16 mouse cellular contexts compared by ENCODE assay signal in the genomic region with DNA sequence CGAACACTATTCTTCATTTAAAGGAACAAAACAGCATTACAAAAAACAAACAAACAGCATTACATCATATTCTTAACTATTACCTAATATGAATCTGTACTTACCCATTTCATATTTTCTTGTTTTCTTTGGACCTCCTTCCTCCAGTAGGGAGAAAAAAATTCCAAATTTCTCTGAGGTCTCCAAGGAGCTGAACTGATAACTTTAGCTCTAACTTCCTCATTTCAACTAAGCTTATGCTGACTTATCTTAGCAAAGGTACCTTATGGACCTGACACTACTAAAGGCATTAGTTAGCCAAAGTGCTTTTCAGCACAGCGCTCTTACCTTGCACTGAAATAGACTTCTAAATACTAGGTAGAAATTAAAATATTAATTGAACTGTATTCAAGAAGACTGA. TPM values are rescaled to one million over a fixed set of nuclear protein-coding genes. Genes with fewer than 3 reads are reported as not detected.
A peak's percentile ranks its signal among the peaks of the same experiment; 100 is the strongest.
DNase-seq lines count a peak whose midpoint lies in the region; ATAC-seq and TF ChIP-seq lines count a peak whose summit lies in the region.
"Had no signal": no experiment of that assay in that cellular context is flagged by ENCODE, and none has a peak within 500 bp of the region (broad histone marks: within the 10 kb centered on the region; RNA-seq: fewer than 3 reads in every experiment).

No protein-coding gene starts in this region.

- no peak for TF ChIP-seq EP300 in lung, postnatal 0 days (IDR thresholded peaks at IDR 0.05)

- H3K4me1 ChIP-seq in heart, embryonic 16.5 days (ENCODE audit: control insufficient read depth, insufficient read depth, low read length): peaks cover 8% of the 10 kb centered on the region
- no peaks in the 10 kb centered on the region for H3K4me1 ChIP-seq in lung, postnatal 0 days (ENCODE audit: insufficient read depth, low read depth, low read length)
- peaks cover 25% of the 10 kb centered on the region for H3K4me1 ChIP-seq in liver, embryonic 12.5 days
- H3K4me1 ChIP-seq in stomach, embryonic 14.5 days (ENCODE audit: control insufficient read depth, insufficient read depth, low read length): no peaks in the 10 kb centered on the region

- H3K9me3 ChIP-seq in heart, embryonic 16.5 days (replicated peaks; ENCODE audit: control insufficient read depth, low read length): no peaks in the 10 kb centered on the region
- H3K9me3 ChIP-seq in lung, postnatal 0 days (ENCODE audit: low read length): no peaks in the 10 kb centered on the region
- H3K9me3 ChIP-seq in liver, embryonic 12.5 days (replicated peaks): no peaks in the 10 kb centered on the region
- H3K9me3 ChIP-seq in stomach, embryonic 14.5 days (ENCODE audit: control insufficient read depth, low read depth, low read length): no peaks in the 10 kb centered on the region
- H3K9me3 ChIP-seq: hindbrain, embryonic 13.5 days; neural tube, embryonic 13.5 days; stomach, embryonic 15.5 days had no signal

- H3K27ac ChIP-seq in heart, embryonic 16.5 days (ENCODE audit: low read length): no peak overlapping the region
- H3K27ac ChIP-seq in lung, postnatal 0 days (ENCODE audit: low read length): no peak overlapping the region
- H3K27ac ChIP-seq in liver, embryonic 12.5 days: no peak overlapping the region
- H3K27ac ChIP-seq in stomach, embryonic 14.5 days (ENCODE audit: low read length): no peak overlapping the region
- H3K27ac ChIP-seq: hindbrain, embryonic 13.5 days; neural tube, embryonic 13.5 days; stomach, embryonic 15.5 days had no signal

- peak overlapping the region; percentile 76 for H3K4me3 ChIP-seq in heart, embryonic 16.5 days (ENCODE audit: low read length)
- peak overlapping the region; percentile 31 for H3K4me3 ChIP-seq in lung, postnatal 0 days (ENCODE audit: low read depth, low read length)
- peak overlapping the region; percentile 68 for H3K4me3 ChIP-seq in liver, embryonic 12.5 days
- no peak overlapping the region for H3K4me3 ChIP-seq in stomach, embryonic 14.5 days (ENCODE audit: low read depth, low read length)

- H3K9ac ChIP-seq in heart, embryonic 16.5 days (ENCODE audit: low read length): peak overlapping the region; percentile 84; the same call in 1 of the 2 replicates
- H3K9ac ChIP-seq in lung, postnatal 0 days (replicated peaks; ENCODE audit: low read depth): no peak overlapping the region
- 0 out of 2 replicates have a peak overlapping the region, but pooled peaks have one; percentile 79 for H3K9ac ChIP-seq in liver, embryonic 12.5 days
- H3K9ac ChIP-seq in stomach, embryonic 14.5 days (replicated peaks; ENCODE audit: low read depth, low read length): no peak overlapping the region
- H3K9ac ChIP-seq: hindbrain, embryonic 13.5 days; neural tube, embryonic 13.5 days; stomach, embryonic 15.5 days had no signal

- H3K27me3 ChIP-seq in heart, embryonic 16.5 days (ENCODE audit: control insufficient read depth, insufficient read depth, low read length): no peaks in the 10 kb centered on the region
- no peaks in the 10 kb centered on the region for H3K27me3 ChIP-seq in lung, postnatal 0 days (replicated peaks; ENCODE audit: insufficient read depth, low read length)
- H3K27me3 ChIP-seq in liver, embryonic 12.5 days (replicated peaks): no peaks in the 10 kb centered on the region
- H3K27me3 ChIP-seq in stomach, embryonic 14.5 days (ENCODE audit: control insufficient read depth, insufficient read depth, low read length): no peaks in the 10 kb centered on the region
- H3K27me3 ChIP-seq: hindbrain, embryonic 13.5 days; neural tube, embryonic 13.5 days; Patski; stomach, embryonic 15.5 days had no signal

- no peak for DNase-seq in heart, adult 9 months (ENCODE audit: low spot score in 2 of 2)
- DNase-seq in lung, postnatal 0 days (ENCODE audit: low spot score): no peak
- no peak for DNase-seq in lung, postnatal 10 days
- no peak for DNase-seq in layer of hippocampus, postnatal 25 days (ENCODE audit: extremely low spot score in 1 of 2, low spot score in 1 of 2)
- DNase-seq in adrenal gland, postnatal 10 days: no peak
- DNase-seq: cerebellum, adult 8-10 months; embryo, embryonic 11 days; right cerebral cortex, postnatal 4 days; thymus, postnatal 36 days had no signal

- 93% methylated on average over 2 of the region's 2 CpGs for WGBS in heart, embryonic 16.5 days
- 91% methylated on average over 2 of the region's 2 CpGs for WGBS in lung, postnatal 0 days
- 86% methylated on average over 2 of the region's 2 CpGs for WGBS in liver, embryonic 12.5 days (ENCODE audit: insufficient replicate concordance)
- 93% methylated on average over 2 of the region's 2 CpGs for whole genome bisulfite sequencing in stomach, embryonic 14.5 days

- peak overlapping the region; percentile 68 for H3K4me2 ChIP-seq in heart, embryonic 16.5 days (ENCODE audit: low read depth, low read length)
- peak overlapping the region; percentile 65 for H3K4me2 ChIP-seq in lung, postnatal 0 days (replicated peaks; ENCODE audit: low read depth, low read length)
- peak overlapping the region; percentile 88 for H3K4me2 ChIP-seq in liver, embryonic 12.5 days
- H3K4me2 ChIP-seq in stomach, embryonic 14.5 days (replicated peaks; ENCODE audit: low read depth, low read length): 0 out of 2 replicates have a peak overlapping the region, but pooled peaks have one; percentile 51

- ATAC-seq in heart, embryonic 16.5 days (replicated peaks; ENCODE audit: extremely low read depth, insufficient read depth, low FRiP score): no peak
- ATAC-seq in lung, postnatal 0 days: no peak
- ATAC-seq in liver, embryonic 12.5 days: no peak
- ATAC-seq in stomach, embryonic 14.5 days (ENCODE audit: insufficient number of reproducible peaks, insufficient read depth, low FRiP score, low read depth): no peak
- ATAC-seq: Patski had no signal

- no peaks in the 10 kb centered on the region; the same call in 1 of the 2 replicates for H3K36me3 ChIP-seq in heart, embryonic 16.5 days (ENCODE audit: control insufficient read depth, insufficient read depth)
- no peaks in the 10 kb centered on the region for H3K36me3 ChIP-seq in lung, postnatal 0 days (ENCODE audit: insufficient read depth, low read length)
- H3K36me3 ChIP-seq in liver, embryonic 12.5 days: peaks cover 5% of the 10 kb centered on the region
- H3K36me3 ChIP-seq in stomach, embryonic 14.5 days (ENCODE audit: control insufficient read depth, insufficient read depth, low read length): no peaks in the 10 kb centered on the region
- H3K36me3 ChIP-seq: hindbrain, embryonic 13.5 days; neural tube, embryonic 13.5 days; stomach, embryonic 15.5 days had no signal

- TF ChIP-seq CTCF in lung, postnatal 0 days (IDR thresholded peaks at IDR 0.05): no peak

RNA-seq across cellular contexts. Expression of a gene that starts 1.2 kb away (rescaled TPM):
- 36.8 and 41.9 TPM in 2 replicates for polyA plus RNA-seq in heart, embryonic 16.5 days (2015; fragmentation: Nextera tagmentation; extraction: Ambion mirVana)
- polyA plus RNA-seq in lung, postnatal 0 days (2015; fragmentation: Nextera tagmentation; extraction: Ambion mirVana): 143 and 168 TPM in 2 replicates
- polyA plus RNA-seq in liver, embryonic 12.5 days (2016; fragmentation: Nextera tagmentation; extraction: Ambion mirVana): 15.4 and 16.0 TPM in 2 replicates
- 16.3 and 20.1 TPM in 2 replicates for polyA plus RNA-seq in stomach, embryonic 14.5 days (2014; fragmentation: Nextera tagmentation; extraction: Ambion mirVana)
- 1 to 10 TPM; 1.5 to 2.8 TPM for total RNA-seq in layer of hippocampus, postnatal 25 days (2021)
- total RNA-seq in adrenal gland, postnatal 10 days (2021): 10 to 100 TPM; 90.8 to 93.3 TPM

RNA-seq across cellular contexts. Expression of a gene that starts 43.4 kb away (rescaled TPM):
- 48.7 and 53.8 TPM in 2 replicates for polyA plus RNA-seq in heart, embryonic 16.5 days (2015; fragmentation: Nextera tagmentation; extraction: Ambion mirVana)
- polyA plus RNA-seq in lung, postnatal 0 days (2015; fragmentation: Nextera tagmentation; extraction: Ambion mirVana): 88.4 and 98.7 TPM in 2 replicates
- 59.3 and 60.6 TPM in 2 replicates for polyA plus RNA-seq in liver, embryonic 12.5 days (2016; fragmentation: Nextera tagmentation; extraction: Ambion mirVana)
- polyA plus RNA-seq in stomach, embryonic 14.5 days (2014; fragmentation: Nextera tagmentation; extraction: Ambion mirVana): 50.8 and 56.5 TPM in 2 replicates
- 10 to 100 TPM; 21.4 to 22.1 TPM for total RNA-seq in layer of hippocampus, postnatal 25 days (2021)
- total RNA-seq in adrenal gland, postnatal 10 days (2021): 10 to 100 TPM; 25.4 to 28.6 TPM

Comparison
In these comparisons a context has a peak if more than half of its experiments do, and no peak if none do; other contexts are left out.
1. H3K9ac ChIP-seq: peak in heart, embryonic 16.5 days (single experiment) and liver, embryonic 12.5 days (single experiment); none in lung, postnatal 0 days (single experiment) and stomach, embryonic 14.5 days (single experiment).
2. Peak in every context shown above with its lines, with median percentiles within 50 percentile points of each other: H3K4me2 ChIP-seq.